Mouse (Mus musculus) hindbrain, embryonic 11.5 days (tissue): Measurements from ENCODE around the gene Gtf2f2. TPM values are rescaled to one million over a fixed set of nuclear protein-coding genes. Genes with fewer than 3 reads are reported as not detected.

Source experiments
- ATAC-seq: fragments of 200-750 bp; cut with Nextera tagmentation; 2 replicates; pipeline ENCODE4 v1.8.0; 2017; ENCODE audit warnings: mild to moderate bottlenecking, moderate TSS enrichment, moderate library complexity; ENCODE audit not compliant: low FRiP score
- DNase-seq: peaks from one replicate; pipeline ENCODE4 v3.0.0-alpha.2; 2015; ENCODE audit warnings: low spot score
- H3K27ac ChIP-seq: fragments of 300-500 bp; sonication (generic); 2 replicates; pipeline ENCODE4 v1.5.1; 2014; ENCODE audit warnings: mild to moderate bottlenecking, low read depth, low read length
- H3K27me3 ChIP-seq: fragments of 300-500 bp; sonication (generic); 2 replicates; pipeline ENCODE4 v1.6.1; 2014; ENCODE audit warnings: mild to moderate bottlenecking, low read length, moderate library complexity, mixed read lengths; ENCODE audit not compliant: control insufficient read depth, insufficient read depth
- H3K36me3 ChIP-seq: fragments of 300-500 bp; sonication (generic); 2 replicates; pipeline ENCODE4 v1.6.1; 2014; ENCODE audit warnings: mild to moderate bottlenecking, low read length, moderate library complexity, mixed read lengths; ENCODE audit not compliant: control insufficient read depth, insufficient read depth
- H3K4me1 ChIP-seq: fragments of 300-500 bp; sonication (generic); replicated peaks from 2 replicates; pipeline ENCODE4 v1.6.1; 2014; ENCODE audit warnings: low read length, mixed read lengths; ENCODE audit not compliant: control insufficient read depth, insufficient read depth
- H3K4me2 ChIP-seq: fragments of 300-500 bp; sonication (generic); replicated peaks from 2 replicates; pipeline ENCODE4 v1.6.1; 2014; ENCODE audit warnings: mild to moderate bottlenecking, low read depth, low read length
- H3K4me3 ChIP-seq: fragments of 300-500 bp; sonication (generic); 2 replicates; pipeline ENCODE4 v1.5.1; 2014; ENCODE audit warnings: low read depth, low read length
- H3K9ac ChIP-seq: fragments of 300-500 bp; sonication (generic); 2 replicates; pipeline ENCODE4 v1.6.1; 2014; ENCODE audit warnings: low read depth, low read length
- H3K9me3 ChIP-seq: fragments of 300-500 bp; sonication (generic); 2 replicates; pipeline ENCODE4 v1.6.1; 2016; ENCODE audit warnings: low read length; ENCODE audit not compliant: control insufficient read depth
- WGBS: fragments of 180-500 bp; shearing (Covaris S2); extraction: QIAGEN DNeasy Blood & Tissue Kit; methylation state at CpG from one replicate; pipeline ENCODE4 v1.1.7; 2014; 5-methylcytosine and 5-hydroxymethylcytosine counted together
- polyA plus RNA-seq: library from polyadenylated mRNA; unstranded; fragments of >200 nt; fragmentation: Nextera tagmentation; extraction: Ambion mirVana; gene quantifications from 2 replicates; pipeline ENCODE4 v1.2.1, GENCODE M21; 2014

The Gtf2f2 gene
- polyA plus RNA-seq, 1 experiment from 2014 or later, result 52.1 TPM

GRCm38 (mm10) chr14:75847669-75848068 lies 163.0 kb downstream of the Gtf2f2 start:
- H3K4me2 ChIP-seq, result no peak overlapping the region
- no peak overlapping the region for H3K4me3 ChIP-seq
- DNase-seq (no peak), ATAC-seq (no peak)
- H3K9ac ChIP-seq, result no peak overlapping the region
- no peak overlapping the region for H3K27ac ChIP-seq
- H3K27me3 ChIP-seq, result no peaks in the 10 kb centered on the region
- 96% methylated on average over 4 of the region's 4 CpGs for WGBS
- H3K4me1 ChIP-seq, result peaks cover 2% of the 10 kb centered on the region
- no peaks in the 10 kb centered on the region for H3K9me3 ChIP-seq
- peaks cover 17% of the 10 kb centered on the region for H3K36me3 ChIP-seq

Other genes with a start within 250 kb of the Gtf2f2 start
- gene Slc25a30, start 223.8 kb downstream of the Gtf2f2 start, polyA plus RNA-seq, result 9.3 and 11.3 TPM in 2 replicates
- gene Tpt1, start 165.8 kb downstream of the Gtf2f2 start, polyA plus RNA-seq, result 1,005 and 1,072 TPM in 2 replicates
- gene Kctd4, start 55.9 kb downstream of the Gtf2f2 start, polyA plus RNA-seq, result 0.61 and 1.4 TPM in 2 replicates
- gene Gpalpp1, start 99.9 kb upstream of the Gtf2f2 start, polyA plus RNA-seq, result 15.1 and 20.4 TPM in 2 replicates
- 17.1 and 18.4 TPM in 2 replicates for gene Nufip1, start 100.0 kb upstream of the Gtf2f2 start, polyA plus RNA-seq